Mouse (Mus musculus) regulatory T cell (primary cell): Measurements from ENCODE around the gene Mpv17.

ENCODE experiments used
- in situ Hi-C: fragments of 300-600 bp; cut with MboI, MseI; formaldehyde crosslinking; loops from one replicate; pipeline ENCODE4 v1.15.1; 2025; ENCODE audit warnings: high pct_unique_total_duplicates

The Mpv17 gene

DNA sequence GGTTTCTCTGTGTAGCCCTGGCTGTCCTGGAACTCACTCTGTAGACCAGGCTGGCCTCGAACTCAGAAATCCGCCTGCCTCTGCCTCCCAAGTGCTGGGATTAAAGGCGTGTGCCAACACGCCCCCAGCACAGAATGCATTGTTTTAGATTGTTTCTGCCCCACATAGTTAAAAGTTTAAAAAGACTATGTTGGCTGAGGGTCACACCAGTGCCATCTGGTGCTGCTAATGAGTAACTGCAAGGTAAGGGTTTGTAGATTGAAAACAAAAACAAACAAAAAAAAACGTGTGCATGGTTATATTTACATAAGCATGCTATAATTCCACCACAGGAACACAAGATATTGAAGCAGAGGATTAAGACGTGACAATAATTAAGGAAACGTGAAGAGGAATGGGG, 43.3 kb downstream of the Mpv17 start:
- in situ Hi-C loops: no loop called here

- in situ Hi-C loops: no loop called here
Observed at GRCm38 (mm10) chr5:31108000-31108490, 46.0 kb downstream of the Mpv17 start, which contains the start of gene Slc30a3. Gene Slc30a3, minus strand, starts transcription at chr5:31108237.

GRCm38 (mm10) chr5:31105814-31106335, 48.2 kb downstream of the Mpv17 start, which contains the start of gene Dnajc5g:
Gene Dnajc5g, plus strand, starts transcription at chr5:31106285.
- in situ Hi-C loops: no loop called here

DNA sequence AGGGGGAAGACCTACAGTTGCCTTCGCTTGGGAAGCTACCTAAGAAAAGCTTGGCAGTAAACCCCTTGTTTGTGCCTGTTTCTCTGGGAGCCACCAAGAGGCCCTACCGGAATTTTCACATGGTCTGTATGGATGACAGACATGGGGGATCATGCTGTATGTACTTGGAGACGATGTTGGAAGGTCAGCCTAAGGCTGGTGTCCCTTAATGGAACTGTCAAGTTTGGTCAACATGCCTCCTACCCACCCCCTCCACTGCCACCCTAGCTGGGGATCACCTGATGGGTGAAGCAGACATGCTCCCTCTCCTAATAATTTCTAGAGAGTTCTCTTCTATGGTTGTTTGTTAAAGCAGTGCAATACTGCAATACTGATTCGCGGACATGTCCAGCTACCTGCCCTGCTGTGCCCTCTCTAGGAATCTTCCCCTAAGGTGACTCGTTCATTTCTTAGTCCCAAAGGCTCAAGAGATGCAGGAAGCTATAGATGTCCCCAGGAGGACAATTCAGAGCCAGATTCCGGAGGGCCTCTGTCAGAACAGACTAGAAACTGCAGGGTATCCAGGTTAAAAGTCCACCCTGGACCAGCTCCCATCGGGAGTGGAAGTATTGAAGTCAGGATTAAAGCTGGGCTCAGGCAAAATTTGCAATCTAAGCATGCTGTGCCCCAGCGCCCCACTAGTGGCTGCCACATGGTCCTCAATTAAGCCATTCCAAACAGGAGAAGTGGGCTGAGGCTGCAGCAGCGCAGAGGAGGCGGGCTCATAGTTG, 58.2 kb downstream of the Mpv17 start:
- in situ Hi-C loops: no loop called here

- in situ Hi-C loops: no loop called here
Observed at GRCm38 (mm10) chr5:31094799-31095691, 59.0 kb downstream of the Mpv17 start.

DNA sequence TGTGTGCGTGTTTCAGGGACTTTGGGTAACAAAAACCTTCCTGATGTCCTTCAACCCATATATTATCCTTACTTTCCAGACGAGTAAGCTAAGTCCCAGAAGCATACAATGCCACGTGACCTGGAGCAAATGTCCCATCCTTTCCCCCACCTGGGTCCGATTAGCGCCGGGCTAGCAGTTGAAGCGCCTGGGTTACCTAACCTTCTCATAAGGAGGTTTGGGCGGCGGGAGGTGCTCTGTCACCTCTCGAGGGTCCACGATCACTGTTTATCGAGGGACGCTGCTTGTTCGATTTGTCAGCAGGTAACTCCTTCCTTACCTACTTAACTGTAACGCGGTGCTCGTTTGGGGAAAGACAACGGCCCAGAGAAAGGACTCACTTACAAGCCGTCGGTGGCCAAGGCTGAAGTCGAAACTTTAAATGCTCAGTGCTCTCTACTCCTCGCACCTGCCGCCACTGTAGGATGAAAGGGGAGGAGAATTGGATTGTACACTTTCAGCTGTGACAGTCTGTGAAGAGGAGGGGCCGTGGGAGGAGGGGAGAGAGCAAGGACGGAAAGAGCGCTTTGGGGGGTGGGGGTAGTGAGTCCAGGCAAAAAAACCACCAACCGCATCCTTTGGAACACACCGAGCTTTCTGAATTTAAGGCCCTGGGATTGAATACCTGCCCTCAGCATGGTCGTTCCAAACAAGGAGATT, 59.8 kb downstream of the Mpv17 start:
- in situ Hi-C loops: no loop called here

DNA sequence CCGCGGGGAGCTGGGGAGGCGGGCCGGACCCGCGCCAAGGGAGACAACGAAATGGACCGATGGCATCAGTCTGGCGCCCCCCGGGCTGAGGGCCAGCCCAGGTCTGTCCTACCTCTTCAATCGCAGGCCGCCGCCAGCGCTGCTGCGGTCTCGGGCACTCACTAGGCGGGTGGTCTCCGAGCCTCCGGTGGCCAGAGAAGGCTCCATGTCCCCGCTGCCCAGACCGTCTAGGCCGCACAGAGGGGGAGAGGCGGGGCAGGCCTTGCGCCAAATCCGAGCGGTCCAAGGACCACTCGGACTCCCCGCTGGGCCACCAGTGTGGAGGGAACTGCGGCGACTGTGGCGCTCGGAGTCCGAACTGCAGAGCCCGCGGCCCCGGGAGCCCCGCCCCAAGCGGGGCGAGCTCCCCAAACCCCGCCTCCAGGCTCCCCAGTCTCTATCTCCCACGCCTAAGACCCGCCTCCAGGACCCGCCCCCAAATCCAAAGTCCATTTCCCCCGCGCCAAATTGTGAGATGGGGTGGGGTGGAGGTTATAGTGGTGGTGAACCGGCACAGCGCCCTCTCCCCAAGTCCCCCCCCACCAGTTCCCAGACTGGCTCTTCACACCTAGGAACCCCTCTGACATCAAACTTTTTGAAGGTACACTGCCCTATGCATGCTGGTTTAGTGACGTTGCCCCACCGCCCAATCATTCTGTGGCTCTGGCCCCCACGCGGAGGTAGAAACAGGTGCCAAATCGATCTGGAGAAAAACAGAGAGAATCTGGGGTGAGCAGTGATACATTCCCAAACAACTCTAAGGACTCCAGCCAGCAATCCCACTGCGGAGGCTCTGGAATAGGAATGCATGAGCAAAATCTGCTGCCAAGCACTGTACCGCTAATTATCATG, 60.7 kb downstream of the Mpv17 start:
- in situ Hi-C loops: no loop called here

GRCm38 (mm10) chr5:31092231-31092975, 61.6 kb downstream of the Mpv17 start:
- in situ Hi-C loops: no loop called here
